Mouse (Mus musculus) heart, embryonic 12.5 days (tissue): ENCODE results near the gene Mob3c. TPM values are rescaled to one million over a fixed set of nuclear protein-coding genes. Genes with fewer than 3 reads are reported as not detected.

Experiments used
- ATAC-seq: fragments of 200-750 bp; cut with Nextera tagmentation; 2 replicates; pipeline ENCODE4 v1.8.0; 2017; ENCODE audit warnings: moderate TSS enrichment, moderate library complexity; ENCODE audit not compliant: insufficient number of reproducible peaks, low FRiP score
- H3K27ac ChIP-seq: fragments of 300-500 bp; sonication (generic); 2 replicates; pipeline ENCODE4 v1.5.1; 2016; ENCODE audit warnings: mild to moderate bottlenecking, moderate library complexity; ENCODE audit not compliant: poor library complexity, severe bottlenecking
- H3K27me3 ChIP-seq: fragments of 300-500 bp; sonication (generic); replicated peaks from 2 replicates; pipeline ENCODE4 v1.6.1; 2016; ENCODE audit warnings: mild to moderate bottlenecking, moderate library complexity
- H3K36me3 ChIP-seq: fragments of 300-500 bp; sonication (generic); 2 replicates; pipeline ENCODE4 v1.6.1; 2016; ENCODE audit warnings: mild to moderate bottlenecking, moderate library complexity
- H3K4me1 ChIP-seq: fragments of 300-500 bp; sonication (generic); replicated peaks from 2 replicates; pipeline ENCODE4 v1.6.1; 2016; ENCODE audit warnings: mild to moderate bottlenecking
- H3K4me2 ChIP-seq: fragments of 300-500 bp; sonication (generic); 2 replicates; pipeline ENCODE4 v1.6.1; 2016; ENCODE audit warnings: mild to moderate bottlenecking, moderate library complexity
- H3K4me3 ChIP-seq: fragments of 300-500 bp; sonication (generic); 2 replicates; pipeline ENCODE4 v1.5.1; 2016; ENCODE audit warnings: mild to moderate bottlenecking
- H3K9ac ChIP-seq: fragments of 300-500 bp; sonication (generic); 2 replicates; pipeline ENCODE4 v1.6.1; 2016; ENCODE audit warnings: mild to moderate bottlenecking, moderate library complexity
- H3K9me3 ChIP-seq: fragments of 300-500 bp; sonication (generic); replicated peaks from 2 replicates; pipeline ENCODE4 v1.6.1; 2016; ENCODE audit warnings: mild to moderate bottlenecking, moderate library complexity
- WGBS: fragments of 180-500 bp; shearing (Covaris S2); methylation state at CpG from one replicate; pipeline ENCODE4 v1.1.7; 2016; 5-methylcytosine and 5-hydroxymethylcytosine counted together
- polyA plus RNA-seq: library from polyadenylated mRNA; unstranded; fragments of >200 nt; fragmentation: Nextera tagmentation; extraction: Ambion mirVana; gene quantifications from 2 replicates; pipeline ENCODE4 v1.2.1, GENCODE M21; 2016

Mob3c gene
- polyA plus RNA-seq, 1 experiment from 2014 or later: 6.7 TPM

DNA sequence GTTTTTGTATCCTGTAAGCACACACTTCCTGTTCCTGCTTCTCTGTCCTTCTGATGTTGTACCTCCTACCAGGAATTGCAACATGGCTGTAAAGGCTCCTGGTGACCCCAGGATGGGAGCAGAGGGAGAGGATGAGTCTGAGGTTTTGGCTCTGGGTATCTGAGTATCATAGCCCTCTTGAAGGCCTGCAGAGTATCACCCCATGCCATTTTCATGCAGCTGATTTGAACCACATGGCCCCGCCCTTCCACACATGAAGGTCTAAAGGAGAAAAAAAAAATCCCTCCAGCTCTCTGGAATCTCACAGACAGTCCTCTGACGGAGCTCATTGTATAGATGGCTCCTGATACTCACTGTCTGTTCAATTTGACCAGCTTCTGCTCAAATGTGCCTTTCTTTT, 22.2 kb downstream of the Mob3c start:
- Histone ChIP-seq H3K27ac (no peak overlapping the region), H3K36me3 (peaks cover 2% of the 10 kb centered on the region; the same call in 1 of the 2 replicates), H3K4me3 (no peak overlapping the region), H3K9ac (no peak overlapping the region), H3K4me2 (no peak overlapping the region), H3K4me1 (peaks cover 41% of the 10 kb centered on the region), H3K9me3 (no peaks in the 10 kb centered on the region), H3K27me3 (0 out of 2 replicates have a peak, but pooled peaks cover 8% of the 10 kb centered on the region)
- ATAC-seq: no peak
- 69% methylated on average over 2 of the region's 2 CpGs for WGBS

DNA sequence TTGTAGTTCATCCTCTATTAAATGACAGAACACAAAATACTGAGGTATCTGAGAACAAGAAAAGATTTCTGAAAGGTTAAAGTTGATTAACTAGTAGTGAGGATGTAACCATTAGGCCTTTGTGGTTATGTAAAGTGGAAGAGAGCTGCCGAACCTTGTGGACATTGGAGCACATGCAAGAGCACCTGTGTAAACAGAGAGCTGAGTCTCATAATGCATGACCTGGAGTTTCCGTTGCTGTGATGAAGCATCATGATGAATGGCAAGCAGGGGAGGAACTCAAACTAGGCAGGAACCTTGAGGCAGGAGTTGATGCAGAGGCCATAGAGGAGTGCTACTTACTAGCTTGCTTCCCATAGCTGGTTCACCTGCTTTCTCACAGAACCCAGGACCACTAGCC, 22.7 kb downstream of the Mob3c start:
- ATAC-seq: no peak
- Histone ChIP-seq H3K4me1 (peaks cover 46% of the 10 kb centered on the region), H3K27me3 (0 out of 2 replicates have a peak, but pooled peaks cover 8% of the 10 kb centered on the region), H3K9ac (no peak overlapping the region), H3K4me2 (no peak overlapping the region), H3K9me3 (no peaks in the 10 kb centered on the region), H3K36me3 (peaks cover 2% of the 10 kb centered on the region; the same call in 1 of the 2 replicates), H3K4me3 (no peak overlapping the region), H3K27ac (no peak overlapping the region)
- 62% methylated on average over 2 of the region's 2 CpGs for WGBS

DNA sequence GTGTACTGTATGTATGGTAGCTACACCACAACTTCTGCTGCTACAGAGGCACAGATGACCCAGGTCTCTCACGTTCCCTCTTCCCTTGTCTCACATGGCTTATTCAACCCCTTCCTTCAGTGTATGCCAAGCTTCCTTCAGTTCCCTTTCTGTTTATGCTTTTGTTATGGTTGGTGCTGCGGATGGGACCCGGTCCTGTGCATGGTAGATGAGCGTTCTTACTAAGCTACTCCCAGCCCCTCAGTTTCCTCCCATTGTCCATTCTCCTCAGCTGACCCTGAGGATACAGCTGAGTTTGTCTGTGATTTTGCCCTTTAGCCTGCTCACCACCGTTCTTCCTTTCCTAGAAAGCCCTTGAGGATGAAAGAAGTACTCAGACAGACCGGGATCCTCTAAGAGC, 23.7 kb downstream of the Mob3c start:
- H3K9me3 ChIP-seq: no peaks in the 10 kb centered on the region
- peaks cover 54% of the 10 kb centered on the region for H3K4me1 ChIP-seq
- H3K4me2 ChIP-seq: no peak overlapping the region
- 70% methylated on average over 6 of the region's 6 CpGs for WGBS
- H3K27me3 ChIP-seq: 0 out of 2 replicates have a peak, but pooled peaks cover 8% of the 10 kb centered on the region
- peaks cover 2% of the 10 kb centered on the region; the same call in 1 of the 2 replicates for H3K36me3 ChIP-seq
- H3K9ac ChIP-seq: no peak overlapping the region
- no peak overlapping the region for H3K27ac ChIP-seq
- H3K4me3 ChIP-seq: no peak overlapping the region
- ATAC-seq: no peak

DNA sequence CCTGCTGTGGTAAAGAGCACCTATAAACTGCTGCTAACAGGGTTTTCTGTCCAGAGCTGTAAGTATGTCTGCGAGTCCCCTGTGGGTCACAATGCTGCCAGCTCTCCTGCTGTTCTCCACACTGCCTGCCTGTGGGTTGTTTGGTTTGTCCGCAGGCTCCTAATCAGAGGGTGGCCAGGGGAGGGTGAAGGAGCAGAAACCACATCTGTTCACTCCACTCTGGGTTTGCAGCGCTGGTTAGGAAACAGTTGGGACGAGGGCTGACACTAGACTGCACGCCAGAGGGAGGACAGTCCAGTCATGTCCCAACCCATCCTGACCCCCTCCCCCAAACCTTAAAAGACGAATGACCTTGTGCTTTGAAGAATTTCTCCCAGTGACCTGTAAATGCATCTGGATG, 27.2 kb downstream of the Mob3c start:
- peaks cover 32% of the 10 kb centered on the region for H3K4me1 ChIP-seq
- no peak overlapping the region for H3K27ac ChIP-seq
- WGBS: 40% methylated on average over 6 of the region's 6 CpGs
- no peak overlapping the region for H3K4me2 ChIP-seq
- 0 out of 2 replicates have a peak, but pooled peaks have one; percentile 23 for ATAC-seq
- H3K36me3 ChIP-seq: peaks cover 30% of the 10 kb centered on the region
- no peak overlapping the region for H3K9ac ChIP-seq
- H3K9me3 ChIP-seq: no peaks in the 10 kb centered on the region
- 0 out of 2 replicates have a peak, but pooled peaks cover 8% of the 10 kb centered on the region for H3K27me3 ChIP-seq
- no peak overlapping the region for H3K4me3 ChIP-seq

DNA sequence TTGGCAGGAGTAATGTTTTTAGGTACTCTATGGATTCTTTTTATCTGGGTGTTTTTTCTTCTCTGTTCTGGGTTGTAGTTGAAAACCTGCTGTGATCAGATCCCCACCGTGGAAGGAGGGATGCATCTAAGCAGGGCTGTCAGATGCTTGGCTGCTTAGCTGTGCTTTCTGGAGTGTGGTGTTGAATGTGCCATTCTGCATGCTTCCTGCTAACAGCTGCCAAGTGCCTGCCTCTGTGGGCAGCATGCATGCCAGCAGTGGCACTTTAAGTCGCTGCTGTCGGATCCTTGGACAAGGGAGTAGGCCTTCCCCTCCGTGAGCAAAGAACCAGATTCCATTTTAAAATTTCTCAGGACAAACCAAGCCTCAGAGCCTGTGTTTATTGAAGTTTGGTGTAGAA, 27.7 kb downstream of the Mob3c start:
- Histone ChIP-seq H3K9ac (no peak overlapping the region), H3K36me3 (peaks cover 34% of the 10 kb centered on the region), H3K9me3 (no peaks in the 10 kb centered on the region), H3K4me2 (no peak overlapping the region), H3K27ac (no peak overlapping the region; the same call in 1 of the 2 replicates), H3K4me1 (peaks cover 29% of the 10 kb centered on the region), H3K4me3 (no peak overlapping the region), H3K27me3 (0 out of 2 replicates have a peak, but pooled peaks cover 8% of the 10 kb centered on the region)
- no peak for ATAC-seq
- WGBS: 62% methylated on average over 4 of the region's 4 CpGs

DNA sequence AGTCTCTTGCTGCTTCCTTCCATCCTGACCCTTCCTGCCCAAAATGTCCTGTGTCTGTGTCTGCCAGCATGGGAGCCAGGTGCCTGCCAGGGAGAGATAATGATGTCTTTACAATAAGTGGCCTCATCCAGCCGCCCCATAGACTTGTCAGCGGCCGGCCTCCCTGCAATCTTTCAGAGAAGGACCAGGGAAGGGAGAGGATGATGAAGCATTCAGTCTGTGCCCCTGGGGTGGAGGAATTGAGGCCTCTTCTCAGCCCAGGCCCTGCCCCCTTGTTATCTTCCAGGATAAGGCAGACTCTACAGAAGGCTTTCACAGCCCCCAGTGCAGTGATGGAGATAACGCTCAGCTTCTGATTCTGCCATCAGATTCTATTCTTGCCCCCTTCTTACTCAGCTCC, 28.4 kb downstream of the Mob3c start:
- WGBS: 26% methylated on average over 4 of the region's 4 CpGs
- Histone ChIP-seq H3K4me3 (no peak overlapping the region), H3K9ac (no peak overlapping the region), H3K27me3 (0 out of 2 replicates have a peak, but pooled peaks cover 8% of the 10 kb centered on the region), H3K27ac (no peak overlapping the region), H3K4me2 (no peak overlapping the region), H3K36me3 (peaks cover 40% of the 10 kb centered on the region), H3K9me3 (no peaks in the 10 kb centered on the region), H3K4me1 (peaks cover 29% of the 10 kb centered on the region)
- ATAC-seq: peak; percentile 87

DNA sequence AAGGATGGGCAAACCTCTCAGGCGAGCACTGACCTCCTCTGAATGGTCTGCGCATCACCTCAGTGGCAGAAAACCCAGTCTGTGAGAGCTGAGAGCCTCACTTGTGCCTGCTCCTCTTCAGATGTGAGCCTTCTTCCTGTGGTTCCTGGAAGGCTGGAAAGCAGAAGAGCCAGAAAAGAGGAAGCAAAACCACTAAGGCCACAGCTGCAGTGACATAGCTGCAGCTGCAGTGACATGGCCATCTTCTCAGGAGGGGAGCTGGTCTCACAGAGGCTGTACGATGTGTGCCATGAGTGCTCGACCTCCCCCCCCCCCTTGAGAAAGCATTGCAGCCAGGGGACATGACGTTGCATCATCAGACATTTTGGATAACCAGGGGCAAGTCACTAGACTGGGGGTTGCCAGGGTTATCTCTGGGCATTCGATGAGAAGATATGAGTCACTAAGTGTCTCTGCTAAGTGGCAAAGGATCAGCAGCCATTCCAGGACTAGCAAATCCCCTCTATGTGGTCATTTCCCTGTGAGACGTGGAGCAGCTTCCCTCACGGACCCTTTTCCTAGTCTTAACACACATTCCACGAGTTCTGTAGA, 29.5 kb downstream of the Mob3c start:
- ATAC-seq: no peak
- no peak overlapping the region for H3K27ac ChIP-seq
- no peak overlapping the region for H3K9ac ChIP-seq
- no peak overlapping the region for H3K4me3 ChIP-seq
- peaks cover 37% of the 10 kb centered on the region for H3K36me3 ChIP-seq
- WGBS: 65% methylated on average over 9 of the region's 9 CpGs
- no peak overlapping the region for H3K4me2 ChIP-seq
- H3K27me3 ChIP-seq: 0 out of 2 replicates have a peak, but pooled peaks cover 8% of the 10 kb centered on the region
- peaks cover 23% of the 10 kb centered on the region for H3K4me1 ChIP-seq
- no peaks in the 10 kb centered on the region for H3K9me3 ChIP-seq

DNA sequence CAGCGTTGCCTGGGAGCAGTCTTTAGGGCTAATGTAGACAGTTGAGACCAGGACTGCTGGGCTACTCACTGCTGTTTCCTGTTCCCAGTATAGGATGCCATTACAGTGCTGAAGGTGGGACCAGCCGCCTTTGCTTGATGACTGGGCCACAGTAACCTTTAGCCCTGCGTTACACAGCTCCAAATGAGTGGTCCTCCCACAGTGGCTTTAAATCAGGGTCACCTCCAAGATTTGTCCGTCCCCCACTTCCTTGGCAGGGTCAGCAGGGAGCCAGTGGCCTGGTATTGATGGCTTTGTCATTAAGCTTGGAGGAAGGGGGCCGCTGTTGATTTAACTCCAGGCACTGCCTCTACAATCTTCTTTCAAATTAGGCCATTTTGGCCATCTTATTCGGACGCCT, 35.5 kb downstream of the Mob3c start:
- Histone ChIP-seq H3K9ac (no peak overlapping the region), H3K4me3 (no peak overlapping the region), H3K4me1 (no peaks in the 10 kb centered on the region), H3K27ac (no peak overlapping the region), H3K9me3 (no peaks in the 10 kb centered on the region), H3K27me3 (no peaks in the 10 kb centered on the region), H3K36me3 (peaks cover 58% of the 10 kb centered on the region), H3K4me2 (no peak overlapping the region)
- WGBS: 79% methylated on average over 7 of the region's 7 CpGs
- no peak for ATAC-seq

DNA sequence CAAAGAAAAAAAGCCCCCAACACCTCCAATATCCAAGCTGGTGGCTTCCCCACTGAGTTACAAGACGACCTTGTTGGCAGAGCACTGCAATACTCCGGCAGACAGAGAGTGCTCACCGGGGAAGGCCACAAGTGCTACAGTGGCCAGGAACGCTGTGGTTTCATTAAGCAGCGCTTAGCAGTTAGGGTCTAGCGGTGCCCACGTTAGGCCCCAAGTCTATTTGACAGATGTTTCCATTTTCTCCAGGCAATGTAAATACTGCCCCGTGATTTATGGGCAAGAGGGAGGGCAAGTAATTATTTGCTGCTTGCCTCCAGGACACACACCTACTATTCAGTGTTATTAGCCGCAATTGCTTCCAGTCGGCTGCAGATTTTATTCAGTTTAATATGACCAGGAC, 36.0 kb downstream of the Mob3c start:
- no peak overlapping the region for H3K4me2 ChIP-seq

DNA sequence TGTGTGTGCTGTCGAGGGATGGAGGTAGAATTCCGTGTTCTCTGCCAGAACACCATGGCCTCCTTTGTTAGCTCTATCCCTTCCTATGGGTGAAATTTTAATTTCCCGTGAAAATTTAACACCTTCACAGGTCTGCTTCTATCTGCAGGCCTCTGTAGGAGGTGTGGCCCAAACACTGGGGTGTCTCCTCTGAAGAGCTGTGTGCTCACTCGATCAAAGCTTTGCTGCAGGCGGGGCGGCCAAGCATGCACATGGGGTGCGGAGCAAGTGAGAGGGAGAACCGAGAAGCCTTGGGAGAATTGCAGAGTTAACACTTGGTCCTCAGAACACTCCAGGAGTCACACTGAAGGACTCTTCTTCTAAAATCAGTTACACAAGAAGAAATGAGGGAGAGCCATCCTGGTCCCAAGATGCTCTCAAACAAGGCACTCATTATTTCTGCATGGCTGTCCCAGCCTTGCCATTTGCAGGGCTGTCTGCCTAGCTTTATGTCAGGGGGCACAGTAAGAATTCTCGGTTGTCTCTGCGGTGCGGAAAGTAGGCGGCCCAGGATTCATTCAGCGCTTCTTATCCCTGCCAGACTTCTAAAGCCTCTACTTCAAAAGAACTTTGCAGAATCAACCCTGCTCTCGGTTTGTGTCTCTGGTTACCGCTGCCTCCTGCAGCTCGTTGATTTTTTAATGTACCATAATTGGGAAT, 41.8 kb downstream of the Mob3c start:
- no peak for ATAC-seq
- no peaks in the 10 kb centered on the region for H3K4me1 ChIP-seq
- no peak overlapping the region for H3K4me2 ChIP-seq
- H3K9me3 ChIP-seq: no peaks in the 10 kb centered on the region
- H3K4me3 ChIP-seq: no peak overlapping the region
- 43% methylated on average over 16 of the region's 16 CpGs for WGBS
- peaks cover 40% of the 10 kb centered on the region for H3K36me3 ChIP-seq
- H3K27ac ChIP-seq: no peak overlapping the region
- H3K9ac ChIP-seq: no peak overlapping the region
- H3K27me3 ChIP-seq: no peaks in the 10 kb centered on the region

More for the DNA sequence above, 36.0 kb downstream of the Mob3c start:
- no peak for ATAC-seq
- H3K9me3 ChIP-seq: no peaks in the 10 kb centered on the region
- WGBS: 73% methylated on average over 10 of the region's 10 CpGs
- H3K36me3 ChIP-seq: peaks cover 56% of the 10 kb centered on the region
- no peak overlapping the region for H3K9ac ChIP-seq
- H3K27ac ChIP-seq: no peak overlapping the region
- H3K4me1 ChIP-seq: no peaks in the 10 kb centered on the region
- no peaks in the 10 kb centered on the region for H3K27me3 ChIP-seq
- no peak overlapping the region for H3K4me3 ChIP-seq

DNA sequence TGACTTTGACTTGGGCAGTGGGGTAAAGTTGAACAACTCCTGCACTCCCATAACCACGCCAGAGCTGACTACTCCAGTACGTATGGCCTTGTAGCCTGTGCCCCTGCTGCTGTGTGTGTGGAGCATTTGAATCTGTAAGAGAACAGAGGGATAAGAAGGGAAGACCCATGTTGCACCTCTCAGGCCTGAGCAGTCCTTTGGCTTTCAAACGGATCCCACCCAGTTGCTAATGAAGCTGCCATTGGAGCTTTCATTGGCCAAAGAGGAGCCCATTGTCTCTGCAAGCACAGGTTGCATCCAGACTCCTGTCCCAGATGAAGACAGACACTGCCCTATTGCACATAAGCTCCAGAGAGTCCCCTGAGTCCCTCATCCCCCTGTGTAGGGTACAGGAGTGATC, 45.3 kb downstream of the Mob3c start:
- Histone ChIP-seq H3K9me3 (no peaks in the 10 kb centered on the region), H3K27me3 (peaks cover 4% of the 10 kb centered on the region; the same call in 1 of the 2 replicates), H3K36me3 (peaks cover 41% of the 10 kb centered on the region), H3K4me3 (no peak overlapping the region), H3K9ac (no peak overlapping the region), H3K4me1 (peaks cover 8% of the 10 kb centered on the region), H3K4me2 (no peak overlapping the region), H3K27ac (no peak overlapping the region)
- 82% methylated on average over 3 of the region's 3 CpGs for WGBS
- ATAC-seq: no peak
